12 mouse cellular contexts compared by ENCODE assay signal in genomic region chr4:139444315-139444714, GRCm38 (mm10).
A peak's percentile ranks its signal among the peaks of the same experiment; 100 is the strongest.
DNase-seq lines count a peak whose midpoint lies in the region.
"Had no signal": no experiment of that assay in that cellular context is flagged by ENCODE, and none has a peak within 500 bp of the region (broad histone marks: within the 10 kb centered on the region; RNA-seq: fewer than 3 reads in every experiment).

No protein-coding gene starts in this region.

- peak; percentile 94 for DNase-seq in cerebellum, adult 11-12 months
- peak; percentile 82 for DNase-seq in cerebellum, adult 8-10 months
- DNase-seq in cerebellum, postnatal 14 days, result peak; percentile 79 to 80
- DNase-seq in adrenal gland, postnatal 4 days (ENCODE audit: low spot score in 2 of 2), result no peak
- no peak for DNase-seq in ovary, postnatal 36 days (ENCODE audit: low spot score)
- no peak for DNase-seq in gastrocnemius, postnatal 14 days
- DNase-seq: adrenal gland, adult 8-10 months; gastrocnemius, adult 2 months; heart, adult 18-20 months; heart, postnatal 10 days; heart, postnatal 4 days; kidney, adult 8-10 months had no signal

- intact Hi-C loops in gastrocnemius, postnatal 14 days (cut with DNase I; ENCODE audit: low total_unique reads), result loop anchor here (5.0 kb wide), 1 partner anchor 37 kb away; no protein-coding TSS in a partner anchor

Comparison
In these comparisons a context has a peak if more than half of its experiments do, and no peak if none do; other contexts are left out.
1. DNase-seq: peak in cerebellum, adult 11-12 months (single experiment), cerebellum, adult 8-10 months (single experiment) and cerebellum, postnatal 14 days (2 of 2); none in adrenal gland, postnatal 4 days (0 of 2), ovary, postnatal 36 days (single experiment) and gastrocnemius, postnatal 14 days (single experiment).